Mouse (Mus musculus) urinary bladder, postnatal 10 days (tissue): ENCODE results near the gene Dab1.

Source experiments
- DNase-seq: peaks from one replicate; pipeline ENCODE4 v3.0.0; 2022; ENCODE audit warnings: low spot score

Dab1 gene

GRCm38 (mm10) chr4:103974536-103974935, 355.4 kb downstream of the Dab1 start:
- no peak for DNase-seq

- DNase-seq = no peak
Observed at GRCm38 (mm10) chr4:103974946-103975345, 355.8 kb downstream of the Dab1 start.

- no peak for DNase-seq
Observed at GRCm38 (mm10) chr4:103993884-103994283, 374.7 kb downstream of the Dab1 start.

- no peak for DNase-seq
Observed at GRCm38 (mm10) chr4:103994406-103994805, 375.2 kb downstream of the Dab1 start.

GRCm38 (mm10) chr4:104008406-104008805, 389.2 kb downstream of the Dab1 start:
- no peak for DNase-seq

- DNase-seq = no peak
Observed at GRCm38 (mm10) chr4:104011683-104012082, 392.5 kb downstream of the Dab1 start.

- no peak for DNase-seq
Observed at GRCm38 (mm10) chr4:104012150-104012549, 393.0 kb downstream of the Dab1 start.

- DNase-seq = no peak
Observed at GRCm38 (mm10) chr4:104025117-104025694, 406.0 kb downstream of the Dab1 start.

- no peak for DNase-seq
Observed at GRCm38 (mm10) chr4:104026834-104027233, 407.7 kb downstream of the Dab1 start.

- DNase-seq = no peak
Observed at GRCm38 (mm10) chr4:104027239-104027638, 408.1 kb downstream of the Dab1 start.

GRCm38 (mm10) chr4:104036091-104036490, 416.9 kb downstream of the Dab1 start:
- no peak for DNase-seq

- DNase-seq = no peak
Observed at GRCm38 (mm10) chr4:104039588-104039987, 420.4 kb downstream of the Dab1 start.

- DNase-seq = no peak
Observed at GRCm38 (mm10) chr4:104043441-104043840, 424.3 kb downstream of the Dab1 start.

- DNase-seq = no peak
Observed at GRCm38 (mm10) chr4:104044634-104045033, 425.5 kb downstream of the Dab1 start.

- no peak for DNase-seq
Observed at GRCm38 (mm10) chr4:104047966-104048804, 429.0 kb downstream of the Dab1 start.

GRCm38 (mm10) chr4:104057116-104057515, 438.0 kb downstream of the Dab1 start:
- no peak for DNase-seq

GRCm38 (mm10) chr4:104059569-104059968, 440.4 kb downstream of the Dab1 start:
- no peak for DNase-seq

GRCm38 (mm10) chr4:104062356-104062755, 443.2 kb downstream of the Dab1 start:
- DNase-seq = no peak

GRCm38 (mm10) chr4:104066901-104067300, 447.7 kb downstream of the Dab1 start:
- no peak for DNase-seq

- DNase-seq = no peak
Observed at GRCm38 (mm10) chr4:104067748-104068147, 448.6 kb downstream of the Dab1 start.

GRCm38 (mm10) chr4:104071296-104071695, 452.1 kb downstream of the Dab1 start:
- DNase-seq = no peak

GRCm38 (mm10) chr4:104073920-104074459, 454.8 kb downstream of the Dab1 start:
- DNase-seq = no peak

GRCm38 (mm10) chr4:104077771-104078170, 458.6 kb downstream of the Dab1 start:
- DNase-seq = no peak
